Mouse (Mus musculus) embryonic fibroblast, embryonic 13.5 days (primary cell): ENCODE data around the gene Lmod3.

Source experiments
- CTCF ChIP-seq: IDR thresholded peaks from 2 replicates; pipeline ENCODE4 v1.5.1; 2011; ENCODE audit warnings: mild to moderate bottlenecking, control low read depth, low read length, moderate library complexity, borderline replicate concordance; ENCODE audit not compliant: insufficient read depth
- POLR2A ChIP-seq: IDR thresholded peaks from 2 replicates; pipeline ENCODE4 v1.6.1; 2011; ENCODE audit warnings: low read depth, mild to moderate bottlenecking, control low read depth, low read length, moderate library complexity

DNA sequence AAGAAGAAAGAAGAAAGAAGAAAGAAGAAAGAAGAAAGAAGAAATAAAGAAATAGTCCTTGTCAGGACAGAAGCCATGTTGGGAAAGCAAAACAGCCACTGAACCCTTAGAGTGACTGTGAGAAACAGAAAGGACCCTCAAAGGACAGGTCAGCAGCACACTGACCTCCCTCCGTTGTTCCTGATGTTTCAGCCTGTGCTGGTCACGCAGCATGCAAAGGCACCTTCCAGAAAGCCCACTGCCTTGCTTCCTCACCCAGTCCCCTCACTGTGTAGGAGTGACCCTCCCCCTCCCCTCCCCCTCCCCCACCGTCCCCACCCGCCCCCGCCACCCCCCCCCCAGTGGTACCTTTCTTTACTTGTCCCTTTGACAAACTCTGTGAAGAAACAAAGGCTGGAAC lies 31.9 kb downstream of the Lmod3 start:
- no peak for TF ChIP-seq CTCF
- TF ChIP-seq POLR2A, result no peak
